ENCODE assay signal across 10 mouse cellular contexts in the genomic region with DNA sequence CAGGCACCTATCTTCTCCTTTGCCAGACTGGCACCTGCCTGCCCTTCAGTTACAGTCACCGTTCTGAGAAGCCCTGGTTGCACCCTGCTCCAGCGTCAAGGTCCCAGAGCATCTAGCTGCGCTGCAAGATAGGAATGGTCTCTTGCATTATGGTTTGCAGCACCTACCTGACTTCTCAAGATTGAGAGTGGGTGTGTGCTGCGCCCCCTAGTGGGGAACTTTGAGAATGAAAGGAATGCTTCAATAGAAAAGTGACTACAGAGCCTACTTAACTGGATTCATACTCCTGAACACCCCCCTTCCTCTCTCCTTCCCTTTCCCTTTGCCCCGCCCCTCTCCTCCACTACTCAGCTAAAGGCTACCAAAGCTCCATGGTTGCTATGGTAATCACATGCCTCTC. TPM values are rescaled to one million over a fixed set of nuclear protein-coding genes. Genes with fewer than 3 reads are reported as not detected.
DNase-seq lines count a peak whose midpoint lies in the region; ATAC-seq lines count a peak whose summit lies in the region.
"Had no signal": no experiment of that assay in that cellular context is flagged by ENCODE, and none has a peak within 500 bp of the region (broad histone marks: within the 10 kb centered on the region; RNA-seq: fewer than 3 reads in every experiment).

No protein-coding gene starts in this region.

- H3K4me1 ChIP-seq in heart, embryonic 12.5 days (replicated peaks) = peaks cover 8% of the 10 kb centered on the region
- no peaks in the 10 kb centered on the region for H3K4me1 ChIP-seq in embryonic facial prominence, embryonic 12.5 days
- H3K4me1 ChIP-seq: embryonic facial prominence, embryonic 15.5 days had no signal

- no peak for ATAC-seq in heart, embryonic 12.5 days (ENCODE audit: insufficient number of reproducible peaks, low FRiP score)
- ATAC-seq in embryonic facial prominence, embryonic 12.5 days (ENCODE audit: insufficient number of reproducible peaks, insufficient read depth, low FRiP score, low TSS enrichment) = 0 out of 2 replicates have a peak, but pooled peaks have one; percentile 15
- ATAC-seq in megakaryocyte-erythroid progenitor cell, adult 5-6 weeks (replicated peaks; ENCODE audit: low FRiP score, low TSS enrichment, poor library complexity, severe bottlenecking) = peak; percentile 76

- no peak overlapping the region for H3K9ac ChIP-seq in heart, embryonic 12.5 days
- H3K9ac ChIP-seq in embryonic facial prominence, embryonic 12.5 days = no peak overlapping the region
- H3K9ac ChIP-seq: embryonic facial prominence, embryonic 15.5 days; lung, embryonic 15.5 days had no signal

- H3K27ac ChIP-seq in heart, embryonic 12.5 days (ENCODE audit: poor library complexity, severe bottlenecking) = no peak overlapping the region
- H3K27ac ChIP-seq in embryonic facial prominence, embryonic 12.5 days = no peak overlapping the region
- H3K27ac ChIP-seq: embryonic facial prominence, embryonic 15.5 days; lung, embryonic 15.5 days had no signal

- no peaks in the 10 kb centered on the region for H3K36me3 ChIP-seq in heart, embryonic 12.5 days
- H3K36me3 ChIP-seq in embryonic facial prominence, embryonic 12.5 days = no peaks in the 10 kb centered on the region
- H3K36me3 ChIP-seq: embryonic facial prominence, embryonic 15.5 days; lung, embryonic 15.5 days had no signal

- peak; percentile 45 to 70 for DNase-seq in heart, adult 18-20 months
- DNase-seq in CD8-positive naive resting alpha-beta T cell, adult 2 months (ENCODE audit: low read depth in 2 of 2, low spot score in 2 of 2) = peak; percentile 37 to 55
- peak; percentile 48 for DNase-seq in adrenal gland, postnatal 25 days
- DNase-seq in kidney, postnatal 25 days = peak; percentile 53 to 70
- peak; percentile 29 to 31 for DNase-seq in thymus, adult 18-20 months

- H3K27me3 ChIP-seq in heart, embryonic 12.5 days (replicated peaks) = no peaks in the 10 kb centered on the region
- no peaks in the 10 kb centered on the region for H3K27me3 ChIP-seq in embryonic facial prominence, embryonic 12.5 days
- H3K27me3 ChIP-seq: lung, embryonic 15.5 days had no signal

- H3K4me2 ChIP-seq in heart, embryonic 12.5 days = no peak overlapping the region
- no peak overlapping the region for H3K4me2 ChIP-seq in embryonic facial prominence, embryonic 12.5 days (replicated peaks)
- H3K4me2 ChIP-seq: embryonic facial prominence, embryonic 15.5 days; lung, embryonic 15.5 days had no signal

- WGBS in heart, embryonic 12.5 days = 38% methylated on average over 5 of the region's 5 CpGs
- 43% methylated on average over 5 of the region's 5 CpGs for WGBS in embryonic facial prominence, embryonic 12.5 days

- H3K4me3 ChIP-seq in heart, embryonic 12.5 days = no peak overlapping the region
- H3K4me3 ChIP-seq in embryonic facial prominence, embryonic 12.5 days = no peak overlapping the region
- H3K4me3 ChIP-seq: embryonic facial prominence, embryonic 15.5 days; lung, embryonic 15.5 days had no signal

- H3K9me3 ChIP-seq in heart, embryonic 12.5 days (replicated peaks) = no peaks in the 10 kb centered on the region
- no peaks in the 10 kb centered on the region for H3K9me3 ChIP-seq in embryonic facial prominence, embryonic 12.5 days
- H3K9me3 ChIP-seq: embryonic facial prominence, embryonic 15.5 days; lung, embryonic 15.5 days had no signal

RNA-seq across cellular contexts. Expression of gene Slc22a3, which starts 24.6 kb away (rescaled TPM):
- 10 to 100 TPM; 12.0 to 13.9 TPM for total RNA-seq in heart, adult 18-20 months (2021)
- 0.22 and 0.27 TPM in 2 replicates for polyA plus RNA-seq in heart, embryonic 12.5 days (2016; fragmentation: Nextera tagmentation; extraction: Ambion mirVana)
- total RNA-seq in adrenal gland, postnatal 25 days (2021) = 2.9 and 4.4 TPM in 2 replicates
- polyA plus RNA-seq in embryonic facial prominence, embryonic 12.5 days (2016; fragmentation: Nextera tagmentation; extraction: Ambion mirVana) = 0.26 and 0.38 TPM in 2 replicates
- 26.2 and 42.0 TPM in 2 replicates for total RNA-seq in megakaryocyte-erythroid progenitor cell, adult 5-6 weeks (2014; fragmentation: Nextera tagmentation)
- total RNA-seq in megakaryocyte-erythroid progenitor cell, adult 5-6 weeks (2017) = 27.4 and 29.7 TPM in 2 replicates

RNA-seq across cellular contexts. Expression of gene Slc22a2, which starts 51.8 kb away (rescaled TPM):
- total RNA-seq in heart, adult 18-20 months (2021) = not detected
- not detected in 2 replicates for polyA plus RNA-seq in heart, embryonic 12.5 days (2016; fragmentation: Nextera tagmentation; extraction: Ambion mirVana)
- total RNA-seq in adrenal gland, postnatal 25 days (2021) = 0.27 and 0.43 TPM in 2 replicates
- polyA plus RNA-seq in embryonic facial prominence, embryonic 12.5 days (2016; fragmentation: Nextera tagmentation; extraction: Ambion mirVana) = 0.13 TPM in 1 of 2 replicates, not detected in the other
- total RNA-seq in megakaryocyte-erythroid progenitor cell, adult 5-6 weeks (2014; fragmentation: Nextera tagmentation) = not detected in 2 replicates
- not detected in 2 replicates for total RNA-seq in megakaryocyte-erythroid progenitor cell, adult 5-6 weeks (2017)
